Mouse (Mus musculus) thymus, postnatal 4 days (tissue): ENCODE results near the gene Slc2a12.

Experiments used
- DNase-seq: peaks from one replicate; pipeline ENCODE4 v3.0.0; 2021

Slc2a12 gene

GRCm38 (mm10) chr10:22668509-22668908 is 23.7 kb downstream of the Slc2a12 start:
- peak; percentile 13 for DNase-seq

- no peak for DNase-seq
Observed at GRCm38 (mm10) chr10:22674176-22674575, 29.4 kb downstream of the Slc2a12 start.

- DNase-seq: no peak
Observed at GRCm38 (mm10) chr10:22675848-22676630, 31.2 kb downstream of the Slc2a12 start.

- no peak for DNase-seq
Observed at GRCm38 (mm10) chr10:22696236-22696635, 51.4 kb downstream of the Slc2a12 start.

- DNase-seq: no peak
Observed at GRCm38 (mm10) chr10:22696864-22697263, 52.1 kb downstream of the Slc2a12 start.

- no peak for DNase-seq
Observed at GRCm38 (mm10) chr10:22698158-22698953, 53.5 kb downstream of the Slc2a12 start.

GRCm38 (mm10) chr10:22699487-22700335 is 54.9 kb downstream of the Slc2a12 start:
- DNase-seq: no peak

- no peak for DNase-seq
Observed at GRCm38 (mm10) chr10:22700773-22701172, 56.0 kb downstream of the Slc2a12 start.

- DNase-seq: no peak
Observed at GRCm38 (mm10) chr10:22701485-22702315, 56.9 kb downstream of the Slc2a12 start.

- no peak for DNase-seq
Observed at GRCm38 (mm10) chr10:22703844-22704243, 59.0 kb downstream of the Slc2a12 start.

GRCm38 (mm10) chr10:22708190-22708843 is 63.5 kb downstream of the Slc2a12 start:
- no peak for DNase-seq

- DNase-seq: no peak
Observed at GRCm38 (mm10) chr10:22710173-22710777, 65.5 kb downstream of the Slc2a12 start.

GRCm38 (mm10) chr10:22712955-22713354 is 68.1 kb downstream of the Slc2a12 start:
- no peak for DNase-seq

GRCm38 (mm10) chr10:22714520-22714919 is 69.7 kb downstream of the Slc2a12 start:
- DNase-seq: peak; percentile 65

GRCm38 (mm10) chr10:22718475-22718874 is 73.7 kb downstream of the Slc2a12 start:
- DNase-seq: peak; percentile 38

- DNase-seq: no peak
Observed at GRCm38 (mm10) chr10:22720781-22721529, 76.1 kb downstream of the Slc2a12 start.

GRCm38 (mm10) chr10:22725166-22725565 is 80.4 kb downstream of the Slc2a12 start:
- no peak for DNase-seq

- no peak for DNase-seq
Observed at GRCm38 (mm10) chr10:22726295-22726694, 81.5 kb downstream of the Slc2a12 start.

- no peak for DNase-seq
Observed at GRCm38 (mm10) chr10:22728257-22728656, 83.4 kb downstream of the Slc2a12 start.

- peak; percentile 57 for DNase-seq
Observed at GRCm38 (mm10) chr10:22730266-22730991, 85.6 kb downstream of the Slc2a12 start.
